Mouse (Mus musculus) lung, postnatal 0 days (tissue): ENCODE measurements around the gene Nfat5. TPM values are rescaled to one million over a fixed set of nuclear protein-coding genes. Genes with fewer than 3 reads are reported as not detected.

Experiments
- ATAC-seq: fragments of 200-750 bp; cut with Nextera tagmentation; 2 replicates; pipeline ENCODE4 v1.8.0; 2017; ENCODE audit warnings: moderate library complexity
- DNase-seq: peaks from one replicate; pipeline ENCODE4 v3.0.0-alpha.2; 2016; ENCODE audit warnings: low spot score
- H3K27ac ChIP-seq: fragments of 300-500 bp; sonication (generic); 2 replicates; pipeline ENCODE4 v1.5.1; 2014; ENCODE audit warnings: antibody characterized with exemption, mild to moderate bottlenecking, low read length, mixed read lengths
- H3K27me3 ChIP-seq: fragments of 300-500 bp; sonication (generic); replicated peaks from 2 replicates; pipeline ENCODE4 v1.6.1; 2014; ENCODE audit warnings: low read length, mixed read lengths; ENCODE audit not compliant: insufficient read depth
- H3K36me3 ChIP-seq: fragments of 300-500 bp; sonication (generic); 2 replicates; pipeline ENCODE4 v1.6.1; 2014; ENCODE audit warnings: low read length, mixed read lengths; ENCODE audit not compliant: insufficient read depth
- H3K4me1 ChIP-seq: fragments of 300-500 bp; sonication (generic); 2 replicates; pipeline ENCODE4 v1.6.1; 2014; ENCODE audit warnings: antibody characterized with exemption, low read depth, low read length, mixed read lengths; ENCODE audit not compliant: insufficient read depth
- H3K4me2 ChIP-seq: fragments of 300-500 bp; sonication (generic); replicated peaks from 2 replicates; pipeline ENCODE4 v1.6.1; 2014; ENCODE audit warnings: low read depth, mild to moderate bottlenecking, low read length, moderate library complexity, mixed read lengths
- H3K4me3 ChIP-seq: fragments of 300-500 bp; sonication (generic); 2 replicates; pipeline ENCODE4 v1.5.1; 2014; ENCODE audit warnings: low read depth, low read length
- H3K9ac ChIP-seq: fragments of 300-500 bp; sonication (generic); replicated peaks from 2 replicates; pipeline ENCODE4 v1.6.1; 2014; ENCODE audit warnings: low read depth, mild to moderate bottlenecking
- H3K9me3 ChIP-seq: fragments of 300-500 bp; sonication (generic); 2 replicates; pipeline ENCODE4 v1.6.1; 2016; ENCODE audit warnings: low read length, mixed read lengths
- CTCF ChIP-seq: IDR thresholded peaks from 2 replicates; pipeline ENCODE4 v1.5.1; 2016; ENCODE audit warnings: antibody characterized with exemption, mild to moderate bottlenecking
- EP300 ChIP-seq: IDR thresholded peaks from 2 replicates; pipeline ENCODE4 v1.6.1; 2016; ENCODE audit warnings: antibody characterized with exemption, mild to moderate bottlenecking, control low read depth
- WGBS: fragments of 180-500 bp; shearing (Covaris S2); extraction: QIAGEN DNeasy Blood & Tissue Kit; methylation state at CpG from one replicate; pipeline ENCODE4 v1.1.7; 2014; 5-methylcytosine and 5-hydroxymethylcytosine counted together
- polyA plus RNA-seq: library from polyadenylated mRNA; unstranded; fragments of >200 nt; fragmentation: Nextera tagmentation; extraction: Ambion mirVana; gene quantifications from 2 replicates; pipeline ENCODE4 v1.2.1, GENCODE M21; 2015

The Nfat5 gene
- polyA plus RNA-seq, 1 experiment from 2014 or later = 8.8 TPM

DNA sequence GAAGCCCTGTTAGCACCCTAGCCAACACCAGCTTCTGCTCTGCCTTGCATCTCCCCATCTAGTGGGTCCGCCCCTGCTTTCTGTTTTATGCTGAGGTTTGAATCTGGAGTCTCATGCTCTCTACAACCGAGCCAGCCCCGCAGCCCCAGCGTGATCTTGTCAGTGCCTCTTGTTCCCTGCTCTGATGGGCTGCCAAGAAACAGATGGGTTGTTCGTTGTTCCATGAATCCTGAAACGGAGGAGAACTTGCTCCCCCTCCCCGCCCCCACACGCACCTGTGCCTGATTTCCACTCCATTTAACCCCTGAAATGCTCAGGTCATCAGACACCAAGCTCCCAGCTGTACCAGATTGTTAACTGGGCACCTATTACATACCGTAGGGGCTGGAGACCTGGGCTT is 106.2 kb downstream of the Nfat5 start:
- DNase-seq = no peak
- Histone ChIP-seq H3K36me3 (no peaks in the 10 kb centered on the region), H3K9ac (no peak overlapping the region), H3K9me3 (no peaks in the 10 kb centered on the region), H3K27ac (no peak overlapping the region), H3K4me2 (no peak overlapping the region), H3K4me3 (no peak overlapping the region), H3K4me1 (peaks cover 4% of the 10 kb centered on the region; the same call in 1 of the 2 replicates), H3K27me3 (no peaks in the 10 kb centered on the region)
- WGBS = 35% methylated on average over 9 of the region's 9 CpGs
- no peak for TF ChIP-seq CTCF
- TF ChIP-seq EP300 = no peak
- no peak for ATAC-seq

DNA sequence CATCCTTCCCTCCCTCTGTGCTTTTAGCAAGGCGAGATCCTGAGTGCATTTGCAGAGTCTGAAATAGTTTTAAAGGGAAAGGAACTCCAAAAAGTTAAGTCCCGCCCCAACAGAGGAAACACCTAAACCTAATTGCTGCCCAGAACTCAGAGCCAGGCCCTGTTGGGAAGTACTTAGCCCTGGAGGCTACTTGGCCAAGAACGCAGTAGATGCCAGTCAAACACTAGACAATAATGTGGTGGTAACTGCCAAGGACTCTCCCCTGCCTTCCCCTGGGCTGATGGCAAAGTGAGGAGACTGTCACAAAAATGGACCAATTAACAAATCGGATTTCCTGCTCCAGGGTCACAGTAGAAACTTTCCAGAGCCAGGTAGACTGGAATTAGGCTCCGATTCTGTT is 108.6 kb downstream of the Nfat5 start:
- H3K4me3 ChIP-seq = no peak overlapping the region
- H3K4me1 ChIP-seq = peaks cover 4% of the 10 kb centered on the region; the same call in 1 of the 2 replicates

DNA sequence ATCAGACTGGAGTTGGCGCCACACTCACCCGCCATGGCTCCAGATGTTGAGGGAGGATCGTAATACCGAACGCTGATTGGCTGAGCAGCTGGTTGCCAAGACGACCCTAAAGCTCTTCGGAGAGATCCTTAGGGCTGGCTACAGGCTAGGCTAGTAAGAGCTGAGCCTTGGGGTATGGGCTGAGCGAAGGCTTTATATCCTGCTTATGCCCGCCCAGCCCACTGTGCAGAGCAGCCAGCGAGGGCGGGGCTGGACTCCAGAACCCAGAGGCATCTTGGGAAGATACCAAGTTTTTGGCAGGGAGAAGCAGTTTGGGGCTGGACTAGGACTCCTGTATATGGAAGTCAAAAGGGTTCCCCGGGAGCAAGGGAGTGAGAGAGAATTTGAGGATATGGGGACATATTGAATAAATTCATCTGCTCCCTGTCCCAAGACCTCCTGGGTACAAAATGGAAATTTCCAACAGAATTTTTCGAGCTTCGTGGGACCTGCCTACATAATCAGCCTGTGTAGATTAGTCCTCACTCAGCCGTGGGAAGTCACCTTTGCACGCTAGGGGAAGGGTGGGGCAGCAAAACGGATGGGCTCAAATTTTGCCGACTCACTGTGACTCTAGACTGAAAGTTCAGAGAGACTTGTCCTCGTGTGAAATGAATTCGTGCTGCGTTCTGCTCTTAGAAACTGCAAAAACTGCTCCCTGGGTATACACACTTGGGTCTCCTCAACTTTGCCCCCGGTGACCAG is 109.9 kb downstream of the Nfat5 start, which contains the start of gene Nqo1:
TSS of gene Nqo1 (minus strand) at position 169 of the 744 bp plus-strand sequence.
- Histone ChIP-seq H3K4me1 (peaks cover 4% of the 10 kb centered on the region; the same call in 1 of the 2 replicates), H3K9me3 (no peaks in the 10 kb centered on the region), H3K36me3 (no peaks in the 10 kb centered on the region), H3K4me2 (peak within 1 kb of the TSS; percentile 59), H3K27me3 (no peaks in the 10 kb centered on the region), H3K27ac (peak within 1 kb of the TSS; percentile 62), H3K4me3 (peak within 1 kb of the TSS; percentile 34), H3K9ac (peak within 1 kb of the TSS; percentile 13; the same call in 1 of the 2 replicates)
- 11% methylated on average over 22 of the region's 22 CpGs for WGBS
- peak; percentile 95 for ATAC-seq
- TF ChIP-seq CTCF = no peak
- peak; percentile 51 for TF ChIP-seq EP300
- peak; percentile 93 for DNase-seq

More for the DNA sequence above, 108.6 kb downstream of the Nfat5 start:
- no peak for ATAC-seq
- no peak for TF ChIP-seq CTCF
- no peak for TF ChIP-seq EP300
- DNase-seq = no peak
- H3K9ac ChIP-seq = no peak overlapping the region
- no peak overlapping the region for H3K27ac ChIP-seq
- no peaks in the 10 kb centered on the region for H3K27me3 ChIP-seq
- no peaks in the 10 kb centered on the region for H3K36me3 ChIP-seq
- 79% methylated on average over 5 of the region's 5 CpGs for WGBS
- no peaks in the 10 kb centered on the region for H3K9me3 ChIP-seq
- H3K4me2 ChIP-seq = no peak overlapping the region

DNA sequence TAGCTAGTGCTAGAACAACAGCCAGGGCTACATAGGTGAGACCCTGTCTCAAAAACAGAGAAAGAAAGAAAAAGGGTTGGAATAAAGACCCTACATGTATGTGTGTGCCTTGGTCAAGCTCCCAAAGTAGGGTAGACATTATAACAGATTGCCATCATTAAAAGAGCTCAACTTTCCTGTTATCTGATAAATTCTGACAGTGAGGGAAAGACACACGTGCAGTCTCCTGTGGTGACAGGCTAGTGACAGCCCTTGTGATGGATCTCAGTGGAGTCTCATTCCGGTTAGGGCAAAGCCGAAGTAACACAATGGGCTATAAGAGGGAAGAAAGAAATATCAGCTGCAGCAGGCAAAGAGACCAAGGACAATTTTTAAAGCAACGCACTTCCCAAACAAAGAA is 110.8 kb downstream of the Nfat5 start:
- no peak overlapping the region for H3K27ac ChIP-seq
- H3K27me3 ChIP-seq = no peaks in the 10 kb centered on the region
- no peaks in the 10 kb centered on the region for H3K36me3 ChIP-seq
- no peak for TF ChIP-seq CTCF
- TF ChIP-seq EP300 = no peak
- H3K9me3 ChIP-seq = no peaks in the 10 kb centered on the region
- H3K4me3 ChIP-seq = no peak overlapping the region
- H3K4me2 ChIP-seq = no peak overlapping the region
- ATAC-seq = no peak
- WGBS = 54% methylated on average over 4 of the region's 4 CpGs
- H3K9ac ChIP-seq = no peak overlapping the region
- H3K4me1 ChIP-seq = peaks cover 4% of the 10 kb centered on the region; the same call in 1 of the 2 replicates
- no peak for DNase-seq

DNA sequence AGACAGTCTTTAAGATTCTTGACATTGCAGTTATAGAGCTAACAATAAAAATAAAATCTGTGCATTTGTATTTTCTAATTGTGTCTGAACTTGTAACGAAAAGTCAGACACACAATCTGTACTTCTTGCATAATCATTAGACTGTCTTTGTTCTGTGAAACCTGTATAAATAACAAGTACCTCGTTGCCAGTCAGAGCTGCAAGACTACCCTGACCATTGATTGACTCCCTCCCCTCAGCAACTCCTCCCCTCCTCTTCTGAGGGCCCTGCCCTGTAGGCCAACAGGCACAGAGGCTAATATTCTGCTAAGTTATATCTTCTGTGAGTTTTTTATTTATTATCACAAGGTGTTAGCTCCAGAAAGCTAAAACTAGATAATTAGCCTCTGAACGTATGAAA is 112.7 kb downstream of the Nfat5 start:
- peak; percentile 50 for DNase-seq
- TF ChIP-seq EP300 (no peak), CTCF (no peak)
- Histone ChIP-seq H3K27me3 (no peaks in the 10 kb centered on the region), H3K9me3 (no peaks in the 10 kb centered on the region), H3K27ac (no peak overlapping the region), H3K4me2 (no peak overlapping the region), H3K36me3 (0 out of 2 replicates have a peak, but pooled peaks cover 6% of the 10 kb centered on the region), H3K4me1 (peaks cover 4% of the 10 kb centered on the region; the same call in 1 of the 2 replicates), H3K4me3 (no peak overlapping the region), H3K9ac (no peak overlapping the region)
- WGBS = 34% methylated on average over 3 of the region's 3 CpGs
- ATAC-seq = 0 out of 2 replicates have a peak, but pooled peaks have one; percentile 34

DNA sequence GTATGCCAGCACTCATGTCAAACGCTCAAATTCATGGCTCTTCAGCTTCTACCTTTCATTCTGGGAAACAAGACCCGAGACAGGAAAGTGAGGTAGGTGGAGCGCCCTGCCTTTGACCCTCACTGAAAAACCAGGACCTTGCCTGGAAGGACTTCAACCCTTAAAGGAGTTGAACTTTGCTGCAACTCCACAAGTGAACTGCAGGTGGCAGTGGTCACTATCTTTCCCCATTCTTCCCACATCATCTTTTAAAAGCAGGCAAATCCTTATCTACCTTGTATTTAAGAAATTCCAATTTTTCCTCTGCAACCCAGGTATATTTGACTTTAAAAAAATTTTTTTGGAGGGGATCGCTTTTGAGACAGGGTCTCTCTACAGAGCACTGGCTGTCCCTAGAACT is 118.1 kb downstream of the Nfat5 start:
- DNase-seq (peak; percentile 56), ATAC-seq (no peak)
- Histone ChIP-seq H3K9ac (no peak overlapping the region), H3K27ac (no peak overlapping the region), H3K4me2 (no peak overlapping the region), H3K27me3 (no peaks in the 10 kb centered on the region), H3K36me3 (peaks cover 29% of the 10 kb centered on the region; the same call in 1 of the 2 replicates), H3K9me3 (no peaks in the 10 kb centered on the region), H3K4me3 (no peak overlapping the region), H3K4me1 (no peaks in the 10 kb centered on the region)
- TF ChIP-seq CTCF (peak; percentile 77), EP300 (no peak)
- WGBS = 62% methylated on average over 4 of the region's 4 CpGs
